In the genomic region with DNA sequence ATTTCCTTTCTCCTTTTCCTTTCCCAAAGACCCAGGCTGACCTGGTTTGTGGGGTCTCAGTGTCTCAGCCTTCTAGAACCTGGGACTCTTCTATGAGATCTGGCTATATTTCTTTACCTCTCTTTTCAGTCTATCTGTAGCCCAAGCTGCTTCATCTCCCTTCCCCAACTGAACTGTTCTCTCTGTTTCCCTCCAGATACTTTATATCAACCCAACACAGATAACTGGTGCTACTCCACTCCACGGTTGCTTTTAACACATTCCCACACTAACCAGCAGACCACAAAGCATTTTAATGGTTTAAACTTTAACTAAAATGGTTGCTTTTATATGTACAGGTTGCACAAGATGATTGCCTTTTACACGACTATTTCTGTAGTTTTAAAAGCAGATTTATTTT, we compare ENCODE assay signal across 22 mouse cellular contexts. TPM values are rescaled to one million over a fixed set of nuclear protein-coding genes. Genes with fewer than 3 reads are reported as not detected.
A peak's percentile ranks its signal among the peaks of the same experiment; 100 is the strongest.
DNase-seq lines count a peak whose midpoint lies in the region; ATAC-seq and TF ChIP-seq lines count a peak whose summit lies in the region.
"Had no signal": no experiment of that assay in that cellular context is flagged by ENCODE, and none has a peak within 500 bp of the region (broad histone marks: within the 10 kb centered on the region; RNA-seq: fewer than 3 reads in every experiment).

No protein-coding gene starts in this region.

- H3K9ac ChIP-seq in intestine, postnatal 0 days (ENCODE audit: low read depth, low read length): no peak overlapping the region
- H3K9ac ChIP-seq in intestine, embryonic 16.5 days (ENCODE audit: low read depth, low read length): no peak overlapping the region
- H3K9ac ChIP-seq in liver, embryonic 12.5 days: no peak overlapping the region
- no peak overlapping the region for H3K9ac ChIP-seq in liver, embryonic 11.5 days (ENCODE audit: low read depth, low read length)
- no peak overlapping the region for H3K9ac ChIP-seq in liver, embryonic 15.5 days
- H3K9ac ChIP-seq: heart, embryonic 15.5 days; hindbrain, embryonic 13.5 days had no signal

- H3K9me3 ChIP-seq in intestine, postnatal 0 days (ENCODE audit: control insufficient read depth): no peaks in the 10 kb centered on the region
- H3K9me3 ChIP-seq in intestine, embryonic 16.5 days (ENCODE audit: control insufficient read depth, low read length): no peaks in the 10 kb centered on the region
- no peaks in the 10 kb centered on the region for H3K9me3 ChIP-seq in liver, embryonic 12.5 days (replicated peaks)
- no peaks in the 10 kb centered on the region for H3K9me3 ChIP-seq in liver, embryonic 11.5 days (ENCODE audit: control insufficient read depth, low read length)
- H3K9me3 ChIP-seq in liver, embryonic 15.5 days (replicated peaks): no peaks in the 10 kb centered on the region
- H3K9me3 ChIP-seq: embryonic facial prominence, embryonic 10.5 days; forebrain, embryonic 10.5 days; heart, embryonic 15.5 days; hindbrain, embryonic 13.5 days had no signal

- H3K4me3 ChIP-seq in intestine, postnatal 0 days (ENCODE audit: low read depth, low read length): no peak overlapping the region
- no peak overlapping the region for H3K4me3 ChIP-seq in intestine, embryonic 16.5 days (ENCODE audit: low read length)
- no peak overlapping the region for H3K4me3 ChIP-seq in liver, embryonic 12.5 days
- no peak overlapping the region for H3K4me3 ChIP-seq in liver, embryonic 11.5 days (ENCODE audit: low read depth, low read length)
- no peak overlapping the region for H3K4me3 ChIP-seq in liver, embryonic 15.5 days (replicated peaks)
- H3K4me3 ChIP-seq: embryonic facial prominence, embryonic 10.5 days; forebrain, embryonic 10.5 days; heart, embryonic 15.5 days; hindbrain, embryonic 13.5 days had no signal

- no peaks in the 10 kb centered on the region for H3K27me3 ChIP-seq in intestine, postnatal 0 days (replicated peaks; ENCODE audit: control insufficient read depth, insufficient read depth, low read length)
- H3K27me3 ChIP-seq in intestine, embryonic 16.5 days (replicated peaks; ENCODE audit: control insufficient read depth, insufficient read depth, low read length): no peaks in the 10 kb centered on the region
- no peaks in the 10 kb centered on the region for H3K27me3 ChIP-seq in liver, embryonic 12.5 days (replicated peaks)
- no peaks in the 10 kb centered on the region for H3K27me3 ChIP-seq in liver, embryonic 11.5 days (replicated peaks; ENCODE audit: control insufficient read depth, insufficient read depth, low read length)
- H3K27me3 ChIP-seq in liver, embryonic 15.5 days: no peaks in the 10 kb centered on the region
- H3K27me3 ChIP-seq: heart, embryonic 15.5 days; hindbrain, embryonic 13.5 days had no signal

- H3K4me1 ChIP-seq in intestine, postnatal 0 days (replicated peaks; ENCODE audit: control insufficient read depth, insufficient read depth, low read length): no peaks in the 10 kb centered on the region
- H3K4me1 ChIP-seq in intestine, embryonic 16.5 days (ENCODE audit: control insufficient read depth, insufficient read depth, low read length): peaks cover 1% of the 10 kb centered on the region; the same call in 1 of the 2 replicates
- no peaks in the 10 kb centered on the region for H3K4me1 ChIP-seq in liver, embryonic 12.5 days
- H3K4me1 ChIP-seq in liver, embryonic 11.5 days (replicated peaks; ENCODE audit: control insufficient read depth, insufficient read depth, low read length): no peaks in the 10 kb centered on the region
- no peaks in the 10 kb centered on the region for H3K4me1 ChIP-seq in liver, embryonic 15.5 days (replicated peaks)
- H3K4me1 ChIP-seq: embryonic facial prominence, embryonic 10.5 days; forebrain, embryonic 10.5 days; heart, embryonic 15.5 days; hindbrain, embryonic 13.5 days had no signal

- no peak overlapping the region for H3K4me2 ChIP-seq in intestine, postnatal 0 days (replicated peaks; ENCODE audit: low read depth)
- no peak overlapping the region for H3K4me2 ChIP-seq in intestine, embryonic 16.5 days (ENCODE audit: low read depth, low read length)
- H3K4me2 ChIP-seq in liver, embryonic 12.5 days: no peak overlapping the region
- no peak overlapping the region for H3K4me2 ChIP-seq in liver, embryonic 11.5 days
- no peak overlapping the region for H3K4me2 ChIP-seq in liver, embryonic 15.5 days
- H3K4me2 ChIP-seq: heart, embryonic 11.5 days; heart, embryonic 15.5 days; hindbrain, embryonic 13.5 days had no signal

- TF ChIP-seq CTCF in intestine, postnatal 0 days (IDR thresholded peaks at IDR 0.05; ENCODE audit: low read depth): no peak

- H3K36me3 ChIP-seq in intestine, postnatal 0 days (ENCODE audit: control insufficient read depth, insufficient read depth): no peaks in the 10 kb centered on the region
- H3K36me3 ChIP-seq in intestine, embryonic 16.5 days (ENCODE audit: control insufficient read depth, insufficient read depth, low read length): no peaks in the 10 kb centered on the region
- no peaks in the 10 kb centered on the region for H3K36me3 ChIP-seq in liver, embryonic 12.5 days
- H3K36me3 ChIP-seq in liver, embryonic 11.5 days (ENCODE audit: control insufficient read depth, insufficient read depth, low read length): no peaks in the 10 kb centered on the region
- no peaks in the 10 kb centered on the region for H3K36me3 ChIP-seq in liver, embryonic 15.5 days (replicated peaks)
- H3K36me3 ChIP-seq: embryonic facial prominence, embryonic 10.5 days; forebrain, embryonic 10.5 days; heart, embryonic 15.5 days; hindbrain, embryonic 13.5 days had no signal

- 25% methylated on average over 2 of the region's 2 CpGs for WGBS in intestine, postnatal 0 days
- 42% methylated on average over 2 of the region's 2 CpGs for WGBS in intestine, embryonic 16.5 days
- WGBS in liver, embryonic 12.5 days (ENCODE audit: insufficient replicate concordance): 31% methylated on average over 2 of the region's 2 CpGs
- WGBS in liver, embryonic 11.5 days: 43% methylated on average over 2 of the region's 2 CpGs
- 19% methylated on average over 2 of the region's 2 CpGs for WGBS in liver, embryonic 15.5 days (ENCODE audit: insufficient replicate concordance)

- no peak for DNase-seq in liver, embryonic 11.5 days (ENCODE audit: low spot score)
- DNase-seq in adrenal gland, adult 8-10 months: no peak
- no peak for DNase-seq in thymus, postnatal 10 days (ENCODE audit: low spot score in 2 of 2)
- DNase-seq: adrenal gland, postnatal 14 days; cerebellum, adult 11-12 months; cerebellum, adult 9-11 months; cerebellum, postnatal 36 days; gastrocnemius, postnatal 36 days; heart, adult 18-20 months; heart, postnatal 14 days had no signal

- H3K27ac ChIP-seq in intestine, postnatal 0 days (ENCODE audit: low read depth, low read length): 0 out of 2 replicates have a peak overlapping the region, but pooled peaks have one; percentile 41
- no peak overlapping the region for H3K27ac ChIP-seq in intestine, embryonic 16.5 days (ENCODE audit: low read length)
- H3K27ac ChIP-seq in liver, embryonic 12.5 days: no peak overlapping the region
- no peak overlapping the region for H3K27ac ChIP-seq in liver, embryonic 11.5 days (ENCODE audit: low read depth, low read length)
- H3K27ac ChIP-seq in liver, embryonic 15.5 days (replicated peaks): no peak overlapping the region
- H3K27ac ChIP-seq: embryonic facial prominence, embryonic 10.5 days; forebrain, embryonic 10.5 days; heart, embryonic 15.5 days; hindbrain, embryonic 13.5 days had no signal

- ATAC-seq in intestine, postnatal 0 days: no peak
- no peak for ATAC-seq in intestine, embryonic 16.5 days
- 0 out of 2 replicates have a peak, but pooled peaks have one; percentile 46 for ATAC-seq in liver, embryonic 12.5 days
- no peak for ATAC-seq in liver, embryonic 11.5 days (replicated peaks; ENCODE audit: low FRiP score)
- peak; percentile 44; the same call in 1 of the 2 replicates for ATAC-seq in liver, embryonic 15.5 days (ENCODE audit: insufficient read depth)
- ATAC-seq in megakaryocyte-erythroid progenitor cell, adult 5-6 weeks (replicated peaks; ENCODE audit: low FRiP score, low TSS enrichment, poor library complexity, severe bottlenecking): peak; percentile 90
- ATAC-seq: forebrain, embryonic 14.5 days had no signal

RNA-seq across cellular contexts. Expression of a gene that starts 19.9 kb away (rescaled TPM):
- 184 and 255 TPM in 2 replicates for polyA plus RNA-seq in intestine, postnatal 0 days (2015; fragmentation: Nextera tagmentation; extraction: Ambion mirVana)
- 22.3 and 22.8 TPM in 2 replicates for polyA plus RNA-seq in intestine, embryonic 16.5 days (2015; fragmentation: Nextera tagmentation; extraction: Ambion mirVana)
- polyA plus RNA-seq in liver, embryonic 12.5 days (2016; fragmentation: Nextera tagmentation; extraction: Ambion mirVana): 19.3 and 19.9 TPM in 2 replicates
- 24.5 and 25.5 TPM in 2 replicates for polyA plus RNA-seq in liver, embryonic 11.5 days (2014; fragmentation: Nextera tagmentation; extraction: Ambion mirVana)
- 29.4 and 31.9 TPM in 2 replicates for polyA plus RNA-seq in liver, embryonic 15.5 days (2015; fragmentation: Nextera tagmentation; extraction: Ambion mirVana)
- total RNA-seq in megakaryocyte-erythroid progenitor cell, adult 5-6 weeks (2014; fragmentation: Nextera tagmentation): 154 and 166 TPM in 2 replicates
- 110 and 122 TPM in 2 replicates for total RNA-seq in megakaryocyte-erythroid progenitor cell, adult 5-6 weeks (2017)
- total RNA-seq in adrenal gland, adult 8-10 months (2022): 10 to 100 TPM in 1 of 4 experiments, 1 to 10 TPM in 3; 5.3 to 10.8 (median 7.5) TPM
- total RNA-seq: MEL had no signal

RNA-seq across cellular contexts. Expression of a gene that starts 45.6 kb away (rescaled TPM):
- polyA plus RNA-seq in intestine, postnatal 0 days (2015; fragmentation: Nextera tagmentation; extraction: Ambion mirVana): 31.7 and 38.4 TPM in 2 replicates
- polyA plus RNA-seq in intestine, embryonic 16.5 days (2015; fragmentation: Nextera tagmentation; extraction: Ambion mirVana): 8.7 and 10.1 TPM in 2 replicates
- polyA plus RNA-seq in liver, embryonic 12.5 days (2016; fragmentation: Nextera tagmentation; extraction: Ambion mirVana): 0.17 and 0.26 TPM in 2 replicates
- not detected in 2 replicates for polyA plus RNA-seq in liver, embryonic 11.5 days (2014; fragmentation: Nextera tagmentation; extraction: Ambion mirVana)
- polyA plus RNA-seq in liver, embryonic 15.5 days (2015; fragmentation: Nextera tagmentation; extraction: Ambion mirVana): 1.3 and 2.1 TPM in 2 replicates
- not detected in 2 replicates for total RNA-seq in megakaryocyte-erythroid progenitor cell, adult 5-6 weeks (2014; fragmentation: Nextera tagmentation)
- total RNA-seq in megakaryocyte-erythroid progenitor cell, adult 5-6 weeks (2017): 2.2 and 2.6 TPM in 2 replicates
- 1 to 10 TPM; 1.2 to 5.6 (median 1.9) TPM for total RNA-seq in adrenal gland, adult 8-10 months (2022)
- total RNA-seq: MEL had no signal
- polyA plus RNA-seq: hindbrain, embryonic 13.5 days had no signal

Comparison
In these comparisons a context has a peak if more than half of its experiments do, and no peak if none do; other contexts are left out.
1. ATAC-seq: peak in liver, embryonic 12.5 days (single experiment), liver, embryonic 15.5 days (single experiment) and megakaryocyte-erythroid progenitor cell, adult 5-6 weeks (single experiment); none in intestine, postnatal 0 days (single experiment), intestine, embryonic 16.5 days (single experiment) and liver, embryonic 11.5 days (single experiment).